Mouse (Mus musculus) hindbrain, embryonic 14.5 days (tissue): ENCODE measurements at regions not wholly inside any gene's neighbourhood (a gene's known extent, or its start where the extent isn't known, plus 50 kb on each side); places are given as distances from the start of the nearest gene placed in this dataset.

ENCODE experiments used
- ATAC-seq: fragments of 200-750 bp; cut with Nextera tagmentation; 2 replicates; pipeline ENCODE4 v1.8.0; 2017; ENCODE audit warnings: moderate number of reproducible peaks, mild to moderate bottlenecking, moderate TSS enrichment, moderate library complexity; ENCODE audit not compliant: low FRiP score
- DNase-seq: peaks from one replicate; pipeline ENCODE4 v3.0.0-alpha.2; 2015; ENCODE audit warnings: low spot score
- H3K27ac ChIP-seq: fragments of 300-500 bp; sonication (generic); 2 replicates; pipeline ENCODE4 v1.5.1; 2014; ENCODE audit warnings: mild to moderate bottlenecking, moderate library complexity
- H3K27me3 ChIP-seq: fragments of 300-500 bp; sonication (generic); 2 replicates; pipeline ENCODE4 v1.6.1; 2014; ENCODE audit warnings: mild to moderate bottlenecking, low read length, mixed read lengths; ENCODE audit not compliant: control insufficient read depth, insufficient read depth
- H3K36me3 ChIP-seq: fragments of 300-500 bp; sonication (generic); replicated peaks from 2 replicates; pipeline ENCODE4 v1.6.1; 2014; ENCODE audit not compliant: control insufficient read depth, insufficient read depth
- H3K4me1 ChIP-seq: fragments of 300-500 bp; sonication (generic); replicated peaks from 2 replicates; pipeline ENCODE4 v1.6.1; 2014; ENCODE audit warnings: antibody characterized with exemption, low read length, mixed read lengths; ENCODE audit not compliant: control insufficient read depth, insufficient read depth
- H3K4me2 ChIP-seq: fragments of 300-500 bp; sonication (generic); replicated peaks from 2 replicates; pipeline ENCODE4 v1.6.1; 2014; ENCODE audit warnings: mild to moderate bottlenecking, moderate library complexity
- H3K4me3 ChIP-seq: fragments of 300-500 bp; sonication (generic); replicated peaks from 2 replicates; pipeline ENCODE4 v1.5.1; 2014; ENCODE audit warnings: mild to moderate bottlenecking, low read length
- H3K9ac ChIP-seq: fragments of 300-500 bp; sonication (generic); 2 replicates; pipeline ENCODE4 v1.6.1; 2014
- H3K9me3 ChIP-seq: fragments of 300-500 bp; sonication (generic); 2 replicates; pipeline ENCODE4 v1.6.1; 2016; ENCODE audit warnings: low read length; ENCODE audit not compliant: control insufficient read depth
- WGBS: fragments of 180-500 bp; shearing (Covaris S2); extraction: QIAGEN DNeasy Blood & Tissue Kit; methylation state at CpG from one replicate; pipeline ENCODE4 v1.1.7; 2014; 5-methylcytosine and 5-hydroxymethylcytosine counted together

DNA sequence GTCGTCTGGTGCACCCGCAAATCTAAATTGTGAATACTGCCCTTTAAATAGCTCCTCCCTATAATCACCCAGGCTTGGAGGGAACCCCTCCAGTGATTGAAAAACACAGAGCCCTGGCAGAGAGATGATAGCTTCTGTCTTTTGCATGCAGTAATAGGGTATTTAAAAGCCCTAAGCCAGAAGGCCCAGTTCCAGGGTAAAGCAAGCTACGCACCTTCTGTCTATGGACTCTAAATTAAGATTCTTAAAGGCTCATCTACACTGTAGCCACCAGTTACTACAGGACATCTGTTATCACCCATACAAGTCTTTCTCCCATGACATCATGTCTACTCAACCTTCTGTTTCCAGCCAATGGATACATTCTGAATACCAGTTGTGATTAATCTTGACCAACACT, 167.8 kb downstream of the Gm11361 start:
- Histone ChIP-seq H3K4me3 (no peak overlapping the region), H3K27ac (peak overlapping the region; percentile 4), H3K27me3 (no peaks in the 10 kb centered on the region), H3K9ac (no peak overlapping the region), H3K9me3 (no peaks in the 10 kb centered on the region), H3K4me2 (no peak overlapping the region), H3K36me3 (no peaks in the 10 kb centered on the region), H3K4me1 (peaks cover 17% of the 10 kb centered on the region)
- WGBS: 56% methylated on average over 3 of the region's 3 CpGs
- no peak for DNase-seq
- no peak for ATAC-seq

DNA sequence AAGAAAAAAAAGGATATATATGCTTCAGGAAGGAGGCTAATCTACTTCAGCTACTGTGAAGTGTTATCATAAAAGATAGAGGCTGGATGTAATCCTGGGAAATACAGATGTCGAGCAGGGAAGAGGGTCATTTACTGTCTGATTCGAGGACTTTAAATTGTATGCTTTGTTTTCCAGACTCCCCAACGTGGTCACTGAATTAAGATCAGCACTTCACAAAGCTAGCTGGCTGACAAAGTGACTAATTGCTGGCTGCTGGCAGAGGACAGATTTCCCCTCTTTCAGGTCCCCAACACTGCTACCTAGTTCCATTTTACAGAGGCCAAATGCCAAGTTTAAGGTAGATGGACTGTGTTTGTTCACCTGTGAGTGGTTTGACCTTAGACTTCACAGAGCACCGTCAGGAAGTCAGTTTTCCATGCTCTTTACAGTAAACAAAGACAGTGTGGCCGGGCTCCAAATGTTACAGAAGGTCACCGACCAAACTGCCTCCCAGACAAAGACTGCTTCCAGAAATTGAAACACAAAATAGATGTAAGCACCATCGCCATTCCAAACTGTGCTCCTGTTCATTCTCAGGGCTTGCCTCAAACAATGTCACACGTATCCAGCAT, 167.2 kb downstream of the Gm11361 start:
- ATAC-seq (no peak), DNase-seq (no peak)
- H3K4me2 ChIP-seq: no peak overlapping the region
- no peaks in the 10 kb centered on the region for H3K36me3 ChIP-seq
- peaks cover 21% of the 10 kb centered on the region for H3K4me1 ChIP-seq
- 29% methylated on average over 8 of the region's 8 CpGs for WGBS
- no peak overlapping the region for H3K9ac ChIP-seq
- H3K27me3 ChIP-seq: no peaks in the 10 kb centered on the region
- no peaks in the 10 kb centered on the region for H3K9me3 ChIP-seq
- H3K27ac ChIP-seq: peak overlapping the region; percentile 4
- H3K4me3 ChIP-seq: no peak overlapping the region

DNA sequence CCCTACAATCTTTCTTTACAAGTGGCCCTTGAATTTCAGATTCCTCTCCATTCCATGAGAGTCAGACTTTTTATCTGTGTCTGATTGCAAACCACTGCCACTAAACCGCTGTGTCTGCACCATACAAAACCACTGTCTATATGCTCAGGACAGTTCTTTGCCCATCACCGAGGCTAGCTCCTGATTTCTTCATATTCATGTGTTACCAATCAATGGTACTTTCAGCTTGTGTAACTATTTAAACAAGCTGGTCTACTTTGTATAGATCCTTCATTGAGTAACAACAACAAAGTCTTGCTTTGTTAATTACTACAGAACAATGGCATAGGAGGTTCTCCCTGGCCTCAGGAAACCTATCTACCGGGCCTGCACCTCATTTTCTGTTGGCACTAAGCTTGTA, 164.0 kb downstream of the Gm11361 start:
- H3K4me1 ChIP-seq: peaks cover 53% of the 10 kb centered on the region
- no peak overlapping the region for H3K4me2 ChIP-seq
- ATAC-seq (no peak), DNase-seq (no peak)
- no peak overlapping the region for H3K9ac ChIP-seq
- H3K36me3 ChIP-seq: no peaks in the 10 kb centered on the region
- peak overlapping the region; percentile 97; the same call in 1 of the 2 replicates for H3K27ac ChIP-seq
- WGBS: 84% methylated on average over 3 of the region's 3 CpGs
- no peaks in the 10 kb centered on the region for H3K9me3 ChIP-seq
- H3K4me3 ChIP-seq: no peak overlapping the region
- H3K27me3 ChIP-seq: no peaks in the 10 kb centered on the region

DNA sequence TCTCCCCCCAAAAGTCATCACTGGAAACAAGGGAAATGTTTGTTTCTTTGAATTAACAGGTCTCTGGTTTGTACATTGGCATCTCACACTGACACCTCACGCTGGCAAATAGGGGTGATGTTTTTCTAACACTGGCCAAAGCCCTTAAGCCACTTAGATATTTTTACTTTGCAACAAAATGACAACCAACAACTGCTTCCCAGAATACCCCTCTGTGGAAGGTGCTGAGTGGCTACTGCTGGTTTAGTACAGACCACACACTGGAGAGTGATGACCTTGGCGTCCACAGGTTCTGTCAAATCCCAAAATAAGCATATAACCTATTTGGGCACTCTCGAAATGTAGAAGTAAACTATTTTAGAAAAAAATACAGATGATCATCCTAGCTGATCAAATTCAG, 163.3 kb downstream of the Gm11361 start:
- Histone ChIP-seq H3K9me3 (no peaks in the 10 kb centered on the region), H3K36me3 (no peaks in the 10 kb centered on the region), H3K27me3 (no peaks in the 10 kb centered on the region), H3K9ac (peak overlapping the region; percentile 79), H3K27ac (peak overlapping the region; percentile 97), H3K4me3 (peak overlapping the region; percentile 34), H3K4me1 (peaks cover 60% of the 10 kb centered on the region), H3K4me2 (peak overlapping the region; percentile 65)
- ATAC-seq (no peak), DNase-seq (no peak)
- WGBS: 79% methylated on average over 3 of the region's 3 CpGs

DNA sequence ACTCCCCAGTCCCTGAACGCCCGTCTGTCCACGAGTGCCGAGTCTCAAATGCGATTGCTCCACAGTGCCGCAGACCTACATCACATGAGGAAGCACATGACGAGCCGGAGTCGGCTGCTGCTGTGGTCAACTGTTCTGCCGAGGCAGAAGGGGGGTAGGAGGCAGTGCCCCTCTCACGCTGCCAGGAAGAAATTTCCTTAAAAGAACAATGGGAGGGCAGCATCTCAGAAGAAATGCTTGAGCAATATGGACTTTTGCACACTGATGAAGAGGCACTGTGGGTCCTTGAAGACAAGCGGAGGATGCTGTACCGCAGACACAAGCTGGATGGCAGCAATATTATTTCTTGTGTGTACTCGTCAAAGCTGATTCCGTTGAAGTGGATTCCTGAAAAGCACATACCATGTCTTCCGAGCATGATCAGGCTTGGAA, 162.6 kb downstream of the Gm11361 start:
- DNase-seq (peak; percentile 76), ATAC-seq (peak; percentile 48)
- H3K9ac ChIP-seq: peak overlapping the region; percentile 79
- peaks cover 63% of the 10 kb centered on the region for H3K4me1 ChIP-seq
- H3K27me3 ChIP-seq: no peaks in the 10 kb centered on the region
- peak overlapping the region; percentile 65 for H3K4me2 ChIP-seq
- no peaks in the 10 kb centered on the region for H3K36me3 ChIP-seq
- peak overlapping the region; percentile 97 for H3K27ac ChIP-seq
- WGBS: 21% methylated on average over 16 of the region's 16 CpGs
- peak overlapping the region; percentile 34 for H3K4me3 ChIP-seq
- H3K9me3 ChIP-seq: no peaks in the 10 kb centered on the region

DNA sequence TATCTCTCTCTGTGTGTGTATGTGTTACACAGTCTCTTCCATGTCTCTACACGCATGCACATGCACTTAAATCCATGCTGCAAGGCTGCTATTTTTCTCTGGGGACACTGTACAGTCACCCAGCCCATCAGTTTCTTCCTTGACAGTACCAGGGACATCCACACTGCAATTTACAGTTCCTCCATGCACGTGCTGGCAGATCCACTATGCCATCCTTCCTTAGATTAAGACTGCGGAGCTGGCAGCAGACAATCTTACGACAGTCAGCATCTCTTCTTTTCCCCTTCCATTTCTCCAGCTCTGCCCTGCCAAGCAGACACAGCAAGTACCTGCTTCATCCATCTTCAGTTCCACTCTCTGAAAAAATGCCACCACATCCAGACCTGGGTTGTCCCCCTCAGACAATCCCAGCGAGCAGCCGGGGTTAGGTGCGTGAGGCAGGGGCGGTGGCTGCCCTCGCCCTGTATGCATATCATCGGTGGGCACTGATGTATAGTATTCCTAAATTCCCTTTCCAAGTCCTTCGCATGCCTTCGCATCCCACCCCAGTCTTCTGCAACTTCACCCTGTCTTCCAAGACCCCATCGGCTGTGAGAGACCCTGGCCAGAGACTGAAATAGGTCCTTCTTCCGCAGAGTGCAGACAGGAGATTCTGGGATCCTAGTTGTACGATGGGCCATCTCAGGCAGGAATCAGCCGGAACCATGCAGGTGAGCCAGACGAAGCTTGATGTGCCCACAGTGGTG, 161.8 kb downstream of the Gm11361 start:
- Histone ChIP-seq H3K36me3 (no peaks in the 10 kb centered on the region), H3K9ac (peak overlapping the region; percentile 79), H3K4me1 (peaks cover 63% of the 10 kb centered on the region), H3K27me3 (no peaks in the 10 kb centered on the region), H3K4me3 (peak overlapping the region; percentile 34), H3K4me2 (peak overlapping the region; percentile 65), H3K27ac (peak overlapping the region; percentile 97), H3K9me3 (no peaks in the 10 kb centered on the region)
- DNase-seq: no peak
- WGBS: 78% methylated on average over 17 of the region's 17 CpGs
- no peak for ATAC-seq

DNA sequence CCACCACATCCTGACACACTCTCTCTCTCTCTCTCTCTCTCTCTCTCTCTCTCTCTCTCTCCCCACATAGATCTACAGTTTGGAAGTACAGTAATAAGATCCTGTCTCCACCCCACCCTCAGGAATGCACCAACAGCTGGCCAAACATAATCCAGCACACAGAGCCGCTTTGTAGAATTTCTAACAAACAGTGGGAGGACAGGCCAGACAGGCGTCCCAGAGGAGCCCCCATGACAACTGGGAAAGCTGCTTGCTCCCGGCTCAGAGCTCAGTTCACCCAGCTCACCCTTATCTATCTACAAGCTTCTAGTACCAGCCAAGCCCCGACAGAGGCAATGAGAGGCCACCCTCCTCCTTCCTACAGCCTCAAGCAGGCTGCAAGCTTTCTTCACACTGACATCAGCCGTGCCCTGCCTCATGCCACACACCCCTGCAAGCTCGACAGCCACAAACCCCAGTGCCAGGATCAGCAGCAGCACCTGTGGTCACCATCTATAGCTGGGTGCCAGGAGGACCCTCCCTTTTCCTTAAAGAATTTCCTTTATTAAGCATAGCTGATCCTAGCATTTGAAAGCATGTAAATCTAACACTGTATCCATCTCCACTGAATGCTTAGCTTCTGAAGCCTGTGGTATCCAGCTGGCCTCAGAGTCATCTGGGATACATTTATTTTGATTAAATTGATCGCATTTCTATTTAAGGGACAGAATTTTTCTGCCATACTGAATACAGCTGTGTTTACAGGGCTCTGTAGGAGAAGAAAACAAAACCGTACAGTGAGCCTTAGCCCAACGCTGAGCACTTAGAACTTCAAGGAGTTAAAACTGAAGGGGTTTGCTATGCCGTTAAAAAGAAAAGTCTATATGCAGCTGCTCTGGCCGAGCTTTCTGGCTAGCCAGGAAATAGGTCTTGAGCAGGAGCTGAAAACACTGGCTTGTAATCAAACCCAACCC, 160.9 kb downstream of the Gm11361 start:
- H3K9ac ChIP-seq: peak overlapping the region; percentile 79
- H3K9me3 ChIP-seq: no peaks in the 10 kb centered on the region
- ATAC-seq (peak; percentile 35), DNase-seq (peak; percentile 59)
- 10% methylated on average over 11 of the region's 11 CpGs for WGBS
- peak overlapping the region; percentile 65 for H3K4me2 ChIP-seq
- no peaks in the 10 kb centered on the region for H3K27me3 ChIP-seq
- peaks cover 63% of the 10 kb centered on the region for H3K4me1 ChIP-seq
- peak overlapping the region; percentile 34 for H3K4me3 ChIP-seq
- H3K27ac ChIP-seq: peak overlapping the region; percentile 97
- H3K36me3 ChIP-seq: no peaks in the 10 kb centered on the region

DNA sequence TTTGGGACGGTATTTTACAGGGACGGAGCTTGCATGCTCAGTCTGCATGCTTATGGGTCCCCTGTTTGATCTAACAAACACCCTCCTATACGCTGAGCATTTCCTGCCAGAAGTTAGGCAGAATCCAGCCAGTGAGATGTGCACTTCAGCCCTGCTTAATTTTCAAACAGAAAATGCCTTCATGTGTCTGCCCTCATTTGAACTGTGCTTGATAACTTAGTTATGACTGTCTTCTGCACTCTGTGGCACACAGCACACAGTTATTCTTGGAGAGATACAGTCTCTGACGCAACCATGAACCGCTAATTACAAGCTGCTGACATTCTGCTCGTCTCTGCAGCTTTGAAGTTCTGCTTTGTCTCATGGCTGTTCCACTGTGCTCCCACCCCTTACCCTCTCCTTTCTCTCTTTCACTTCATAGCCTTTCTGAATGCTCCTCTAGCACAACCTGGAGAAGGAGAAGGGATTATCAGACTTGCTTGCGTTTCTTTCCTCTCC, 160.2 kb downstream of the Gm11361 start:
- Histone ChIP-seq H3K27ac (peak overlapping the region; percentile 97), H3K27me3 (no peaks in the 10 kb centered on the region), H3K4me1 (peaks cover 63% of the 10 kb centered on the region), H3K9me3 (no peaks in the 10 kb centered on the region), H3K9ac (peak overlapping the region; percentile 79), H3K4me2 (peak overlapping the region; percentile 65), H3K36me3 (no peaks in the 10 kb centered on the region), H3K4me3 (peak overlapping the region; percentile 34)
- ATAC-seq (peak; percentile 42), DNase-seq (peak; percentile 66)
- 5% methylated on average over 7 of the region's 7 CpGs for WGBS

DNA sequence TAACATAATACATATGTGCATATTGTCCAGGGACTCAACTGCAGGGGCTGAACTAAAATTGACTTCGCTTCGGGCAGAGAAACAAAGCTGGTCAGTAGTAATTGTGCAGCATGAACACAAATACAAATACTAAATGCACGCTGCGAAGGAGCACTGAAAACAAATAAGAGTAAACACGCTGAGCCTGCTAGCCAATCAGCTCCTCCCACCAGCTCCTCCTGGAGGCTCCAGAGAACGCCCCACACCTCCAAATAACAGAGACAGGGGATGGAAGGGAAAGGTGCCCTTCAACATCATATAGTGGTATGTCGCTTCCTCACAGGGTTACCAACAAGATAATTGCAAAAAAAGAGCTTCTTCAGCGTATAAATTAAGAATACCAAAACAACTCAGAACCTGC, 159.6 kb downstream of the Gm11361 start:
- DNase-seq: peak; percentile 60
- no peak for ATAC-seq
- H3K4me1 ChIP-seq: peaks cover 63% of the 10 kb centered on the region
- H3K9ac ChIP-seq: peak overlapping the region; percentile 79
- peak overlapping the region; percentile 65 for H3K4me2 ChIP-seq
- H3K36me3 ChIP-seq: no peaks in the 10 kb centered on the region
- H3K27me3 ChIP-seq: no peaks in the 10 kb centered on the region
- no peaks in the 10 kb centered on the region for H3K9me3 ChIP-seq
- peak overlapping the region; percentile 97 for H3K27ac ChIP-seq
- 9% methylated on average over 8 of the region's 8 CpGs for WGBS
- H3K4me3 ChIP-seq: peak overlapping the region; percentile 34
